Mouse (Mus musculus) cerebral cortex, adult 2 months (tissue): ENCODE results near the gene Rap2c.

ENCODE experiments used
- WGBS: fragments of 180-500 bp; shearing (Covaris S2); methylation state at CpG from one replicate; pipeline ENCODE4 v1.1.7; 2018; 5-methylcytosine and 5-hydroxymethylcytosine counted together

Rap2c gene

DNA sequence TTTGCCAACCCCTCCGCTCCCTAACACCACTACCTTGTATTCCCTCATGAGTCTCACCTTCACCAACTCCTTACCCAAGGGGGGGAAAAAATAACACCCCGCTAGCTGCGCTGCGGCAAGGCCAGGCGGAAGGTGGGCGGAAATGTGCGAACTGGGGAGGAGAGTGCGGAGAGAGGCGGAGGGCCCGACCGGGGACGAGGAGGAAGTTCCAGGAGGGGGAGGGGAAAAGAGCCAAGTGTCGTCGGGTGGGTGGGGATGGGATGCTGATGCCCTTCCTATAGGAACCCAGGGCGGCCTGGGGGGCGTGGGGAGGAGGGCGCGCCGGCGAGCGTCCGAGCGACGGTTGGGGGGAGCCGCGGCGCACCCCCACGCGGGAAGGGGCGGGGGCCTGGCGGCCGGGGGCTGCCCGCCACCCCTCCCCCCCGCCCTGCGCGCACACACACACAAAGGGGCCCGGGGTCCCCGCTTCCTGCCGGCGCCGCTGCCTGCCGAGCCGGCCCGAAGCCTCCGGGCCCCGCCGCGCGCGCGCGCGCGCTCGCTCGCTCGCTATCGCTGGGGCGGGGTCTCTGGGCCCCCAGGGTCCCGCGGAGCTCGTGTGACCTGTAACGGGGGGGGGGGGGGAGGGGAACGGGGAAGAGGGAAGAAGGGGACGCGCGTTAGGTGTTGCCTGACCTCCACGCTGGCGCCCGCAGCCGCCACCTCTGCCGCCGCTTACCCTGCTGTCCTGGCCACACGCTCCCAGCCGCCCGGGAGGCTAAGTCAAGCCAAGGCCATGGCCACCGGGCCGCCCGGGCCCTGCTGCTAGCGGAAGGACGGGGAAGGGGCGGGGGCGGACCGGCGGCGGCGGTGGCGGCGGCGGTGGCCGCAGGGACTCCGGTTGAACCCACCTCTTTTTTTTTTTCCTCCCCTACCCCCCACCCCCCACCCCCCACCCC lies at the start of gene Rap2c:
Gene Rap2c (minus strand): TSS at position 168 of the 935 bp plus-strand sequence.
- 4% methylated on average over 46 of the region's 92 CpGs for WGBS

GRCm38 (mm10) chrX:51066539-51067286 lies 48.9 kb upstream of the Rap2c start:
- 84% methylated on average over 11 of the region's 11 CpGs for WGBS

- WGBS: 7% methylated on average over 6 of the region's 6 CpGs
These were observed 48.0 kb upstream of the Rap2c start for GRCm38 (mm10) chrX:51065773-51066172.

DNA sequence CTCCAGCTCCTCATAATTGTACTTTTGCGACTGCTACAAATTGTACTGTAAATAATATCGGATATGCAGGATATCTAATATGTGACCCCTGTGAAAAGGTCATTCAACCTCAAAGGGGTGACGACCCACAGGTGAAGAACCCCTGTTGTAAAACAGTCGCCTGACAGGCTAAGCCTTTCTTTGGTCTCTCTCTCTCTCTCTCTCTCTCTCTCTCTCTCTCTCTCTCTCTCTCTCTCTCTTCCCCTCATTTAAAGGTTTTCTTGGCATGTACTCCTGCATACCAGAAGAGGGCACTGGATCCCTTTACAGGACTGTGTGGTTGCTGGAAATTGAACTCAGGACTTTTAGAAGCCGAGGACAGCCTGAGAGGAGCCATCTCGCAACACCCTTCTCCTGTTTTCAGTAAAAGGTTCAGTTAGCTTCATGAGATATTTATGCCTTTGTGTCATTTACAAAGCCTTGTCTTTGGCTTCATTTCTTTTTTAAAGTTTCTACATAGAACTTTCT lies 47.4 kb upstream of the Rap2c start:
- 45% methylated on average over 6 of the region's 6 CpGs for WGBS

GRCm38 (mm10) chrX:51060220-51060619 lies 42.4 kb upstream of the Rap2c start:
- WGBS: 80% methylated on average over 4 of the region's 4 CpGs

DNA sequence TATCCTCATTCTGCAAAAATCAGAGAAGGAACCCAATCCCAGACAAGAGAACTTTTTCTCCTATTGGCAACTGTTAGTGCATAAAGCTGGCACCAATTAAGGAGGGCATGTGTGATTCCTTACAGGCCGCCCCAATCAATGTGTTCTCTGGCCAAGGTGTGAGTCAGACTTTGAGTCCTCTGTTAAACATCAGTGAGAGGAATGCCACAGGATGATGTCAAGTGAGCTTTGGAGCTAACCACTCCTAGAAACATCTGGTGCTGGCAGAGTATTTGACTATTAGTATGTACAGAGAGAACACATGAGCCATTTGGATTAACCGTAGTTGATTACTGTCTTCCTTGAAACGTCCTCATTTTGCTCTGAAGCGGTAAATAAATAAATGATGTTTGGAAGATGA lies 40.9 kb upstream of the Rap2c start:
- 77% methylated on average over 4 of the region's 4 CpGs for WGBS

GRCm38 (mm10) chrX:51058317-51058716 lies 40.5 kb upstream of the Rap2c start:
- 90% methylated on average over 5 of the region's 5 CpGs for WGBS

GRCm38 (mm10) chrX:51051680-51052461 lies 34.1 kb upstream of the Rap2c start:
- WGBS: 82% methylated on average over 3 of the region's 3 CpGs

DNA sequence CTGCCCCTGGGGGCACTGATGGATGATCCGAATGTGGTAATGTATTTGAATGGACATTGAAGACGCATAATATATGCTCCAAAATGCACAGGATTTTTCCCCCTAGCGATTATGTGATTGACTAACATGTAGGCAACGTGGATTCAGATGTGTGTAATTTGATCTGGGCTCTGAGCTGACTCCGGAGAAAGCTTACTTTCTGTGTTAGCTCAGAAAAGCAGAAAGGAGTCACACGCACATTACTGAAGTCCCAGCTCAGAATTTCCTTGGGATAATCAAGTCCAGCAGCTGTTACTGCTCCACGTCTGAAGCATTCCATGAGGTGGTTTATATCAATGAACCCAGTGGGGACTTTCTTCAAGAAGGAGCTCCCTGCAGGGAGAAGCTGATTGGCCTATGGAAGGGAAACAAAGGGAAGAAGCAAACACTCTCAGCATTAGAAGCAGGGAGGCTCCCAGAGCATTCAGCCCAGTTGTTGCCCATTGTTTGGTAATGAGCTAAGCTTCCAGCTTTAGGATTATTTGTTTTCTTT lies 17.9 kb upstream of the Rap2c start:
- 48% methylated on average over 7 of the region's 7 CpGs for WGBS

- WGBS: 44% methylated on average over 2 of the region's 2 CpGs
These were observed 2.1 kb upstream of the Rap2c start for GRCm38 (mm10) chrX:51019884-51020283.

DNA sequence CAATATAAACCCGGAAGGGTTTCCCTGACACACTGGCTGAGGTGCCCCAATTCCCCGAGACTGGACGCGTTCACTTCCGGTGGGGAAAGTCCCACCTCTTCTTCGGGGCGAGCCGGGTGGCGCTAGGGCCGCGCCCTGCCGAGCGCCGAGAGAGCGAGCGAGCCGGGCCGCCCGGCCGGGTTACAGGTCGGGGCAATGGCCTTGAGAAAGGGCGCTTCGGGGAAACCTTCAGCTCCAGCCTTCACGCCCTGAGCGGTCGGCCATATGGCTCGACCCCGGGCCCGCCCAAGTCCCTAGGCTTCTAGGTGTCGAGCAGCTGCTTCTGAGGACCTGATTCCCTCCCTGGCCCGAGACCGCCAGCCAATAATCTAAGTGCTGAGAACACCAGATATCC lies 965 bp upstream of the Rap2c start:
- 3% methylated on average over 32 of the region's 32 CpGs for WGBS

- 14% methylated on average over 12 of the region's 12 CpGs for WGBS
These were observed 892 bp downstream of the Rap2c start for GRCm38 (mm10) chrX:51016926-51017325.

DNA sequence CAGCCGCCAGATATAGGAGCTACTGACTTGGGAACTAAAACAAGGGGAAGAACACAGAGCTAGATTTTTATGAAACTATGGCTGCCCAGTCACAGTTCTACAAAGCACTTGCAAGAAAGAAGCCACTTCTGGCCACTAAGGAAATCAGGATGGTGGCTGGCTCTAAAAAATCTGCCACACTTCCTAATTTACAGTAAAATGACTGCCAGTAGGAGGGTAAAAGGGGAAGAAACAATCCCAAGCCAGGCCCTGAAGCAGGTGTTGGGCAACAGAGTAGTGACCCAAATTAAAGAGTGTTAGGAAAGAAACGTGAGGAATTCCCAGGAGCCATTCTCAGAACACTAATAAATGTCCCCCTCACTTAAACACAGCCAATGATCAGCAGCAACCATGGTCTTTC lies 5.5 kb downstream of the Rap2c start:
- WGBS: 59% methylated on average over 2 of the region's 2 CpGs

GRCm38 (mm10) chrX:51010323-51010722 lies 7.5 kb downstream of the Rap2c start:
- 82% methylated on average over 4 of the region's 4 CpGs for WGBS

DNA sequence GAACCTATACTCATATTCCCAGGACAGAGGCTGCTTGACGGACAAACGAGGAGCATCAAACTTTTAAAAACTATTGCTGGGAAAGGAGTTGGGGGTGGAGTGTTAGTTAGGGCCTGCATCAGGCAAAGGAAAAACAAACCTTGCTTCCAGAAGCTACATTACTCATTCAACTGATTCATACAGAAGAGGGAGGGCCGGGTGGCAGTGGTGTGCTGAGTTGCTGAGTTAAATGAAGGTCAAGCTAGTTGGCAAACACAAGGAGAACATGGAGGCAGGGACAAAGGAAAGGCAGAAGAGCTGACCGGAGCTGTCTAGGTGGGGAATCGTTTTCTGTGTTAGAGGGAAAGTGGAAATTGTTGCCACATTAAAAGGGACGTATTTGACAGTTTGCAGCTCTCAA lies 17.0 kb downstream of the Rap2c start:
- 66% methylated on average over 6 of the region's 6 CpGs for WGBS

- WGBS: 56% methylated on average over 2 of the region's 2 CpGs
These were observed 22.5 kb downstream of the Rap2c start for GRCm38 (mm10) chrX:50995310-50995709.

DNA sequence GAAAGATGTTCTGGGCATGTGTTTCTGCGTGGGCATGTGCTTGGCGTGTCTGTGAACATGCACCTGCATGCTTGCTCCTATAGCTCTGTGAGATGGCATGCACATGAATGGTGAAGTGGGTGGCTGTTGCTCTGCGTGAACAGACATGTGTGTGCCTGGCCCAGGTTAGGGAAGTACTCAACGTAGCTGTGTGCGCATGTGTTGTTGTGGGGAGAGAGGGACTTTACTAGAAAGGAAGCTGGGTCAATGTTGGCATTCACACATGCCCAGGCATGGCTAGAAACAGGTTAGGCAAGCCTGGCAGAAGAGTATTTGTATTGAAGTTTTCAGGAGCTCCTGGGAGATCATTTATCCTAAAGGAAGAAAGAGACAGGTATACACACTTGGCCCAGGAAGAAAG lies 26.5 kb downstream of the Rap2c start:
- WGBS: 96% methylated on average over 5 of the region's 5 CpGs

DNA sequence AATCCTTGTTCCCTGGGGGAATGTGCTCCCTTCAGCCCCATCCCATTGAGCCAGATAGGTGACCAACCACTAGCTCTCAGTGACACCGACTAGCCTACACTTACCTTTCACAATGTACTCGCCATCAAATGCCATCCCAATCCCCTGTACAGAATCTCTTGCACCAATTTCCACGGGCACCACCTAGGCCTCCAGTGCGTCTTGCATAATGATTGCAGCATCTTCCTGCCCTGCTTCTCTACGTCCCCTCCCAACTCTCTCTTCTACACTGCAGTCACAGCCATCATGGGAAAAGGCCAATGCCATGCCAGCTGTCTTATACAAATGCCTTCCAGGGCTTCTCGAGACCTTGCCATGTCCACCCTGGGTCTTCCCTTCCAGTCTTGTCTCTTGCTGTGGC lies 27.9 kb downstream of the Rap2c start:
- WGBS: 89% methylated on average over 6 of the region's 6 CpGs

GRCm38 (mm10) chrX:50988581-50988980 lies 29.2 kb downstream of the Rap2c start:
- WGBS: 61% methylated on average over 1 of the region's 1 CpGs

DNA sequence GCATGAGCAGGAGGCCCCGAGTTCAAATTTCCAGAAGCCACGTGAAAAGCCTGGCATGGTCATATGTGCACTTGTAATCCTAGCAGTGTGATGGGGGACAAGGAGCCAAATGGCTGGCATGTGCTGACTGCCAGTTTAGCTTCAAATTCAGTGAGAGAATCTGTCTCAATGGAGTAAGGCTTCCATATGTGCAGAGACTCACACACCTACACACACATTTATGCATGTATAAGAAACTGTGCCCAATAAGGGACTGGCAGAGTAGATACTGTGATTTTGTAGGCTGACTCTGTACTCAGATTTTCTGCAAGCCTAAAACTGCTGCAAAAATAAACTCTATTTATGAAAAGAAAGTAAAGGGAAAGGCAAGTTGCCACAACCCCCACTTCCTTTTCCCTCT lies 39.4 kb downstream of the Rap2c start:
- 45% methylated on average over 2 of the region's 2 CpGs for WGBS

DNA sequence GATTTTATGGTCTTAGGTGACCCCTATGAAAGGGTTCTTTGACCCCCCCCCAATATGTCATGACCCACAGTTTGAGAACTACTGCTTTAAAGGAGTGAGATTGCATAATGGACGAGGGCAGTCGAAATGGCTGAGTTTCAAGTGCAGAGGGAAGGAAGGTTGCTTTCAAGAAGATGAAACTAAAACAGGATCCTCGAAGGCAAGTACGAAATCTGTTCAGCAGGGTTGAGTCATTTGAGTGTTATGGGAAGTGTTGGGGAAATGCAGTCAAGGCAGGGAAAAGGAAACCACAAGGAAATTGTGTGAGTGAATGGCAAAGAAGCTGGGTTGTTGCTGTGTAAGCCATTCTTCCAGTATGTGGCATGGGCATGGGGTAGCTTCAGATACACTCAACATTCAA lies 45.7 kb downstream of the Rap2c start:
- 58% methylated on average over 4 of the region's 4 CpGs for WGBS

- WGBS: 88% methylated on average over 5 of the region's 5 CpGs
These were observed 47.9 kb downstream of the Rap2c start for GRCm38 (mm10) chrX:50969907-50970306.
